Mouse (Mus musculus) limb, embryonic 14.5 days (tissue): Measurements from ENCODE around the gene Gm49355. TPM values are rescaled to one million over a fixed set of nuclear protein-coding genes. Genes with fewer than 3 reads are reported as not detected.

ENCODE experiments used
- ATAC-seq: fragments of 200-750 bp; cut with Nextera tagmentation; 2 replicates; pipeline ENCODE4 v1.8.0; 2017; ENCODE audit warnings: low read depth, moderate number of reproducible peaks, moderate TSS enrichment; ENCODE audit not compliant: low FRiP score
- DNase-seq: peaks from one replicate; pipeline ENCODE4 v3.0.0-alpha.2; 2015; ENCODE audit warnings: low spot score
- H3K27ac ChIP-seq: fragments of 300-500 bp; sonication (generic); replicated peaks from 2 replicates; pipeline ENCODE4 v1.5.1; 2014; ENCODE audit warnings: low read depth, mild to moderate bottlenecking, low read length, moderate library complexity, mixed read lengths
- H3K27me3 ChIP-seq: fragments of 300-500 bp; sonication (generic); 2 replicates; pipeline ENCODE4 v1.6.1; 2014; ENCODE audit warnings: low read length, mixed read lengths; ENCODE audit not compliant: control insufficient read depth, insufficient read depth
- H3K36me3 ChIP-seq: fragments of 300-500 bp; sonication (generic); 2 replicates; pipeline ENCODE4 v1.6.1; 2014; ENCODE audit warnings: mild to moderate bottlenecking, low read length, moderate library complexity, mixed read lengths; ENCODE audit not compliant: control insufficient read depth, insufficient read depth
- H3K4me1 ChIP-seq: fragments of 300-500 bp; sonication (generic); 2 replicates; pipeline ENCODE4 v1.6.1; 2014; ENCODE audit warnings: antibody characterized with exemption, low read length, mixed read lengths; ENCODE audit not compliant: control insufficient read depth, insufficient read depth
- H3K4me2 ChIP-seq: fragments of 300-500 bp; sonication (generic); replicated peaks from 2 replicates; pipeline ENCODE4 v1.6.1; 2014; ENCODE audit warnings: low read depth, mild to moderate bottlenecking, low read length, moderate library complexity; ENCODE audit not compliant: severe bottlenecking
- H3K4me3 ChIP-seq: fragments of 300-500 bp; sonication (generic); replicated peaks from 2 replicates; pipeline ENCODE4 v1.5.1; 2014; ENCODE audit warnings: low read length
- H3K9ac ChIP-seq: fragments of 300-500 bp; sonication (generic); 2 replicates; pipeline ENCODE4 v1.6.1; 2014; ENCODE audit warnings: mild to moderate bottlenecking, low read depth, low read length, moderate library complexity; ENCODE audit not compliant: severe bottlenecking
- H3K9me3 ChIP-seq: fragments of 300-500 bp; sonication (generic); 2 replicates; pipeline ENCODE4 v1.6.1; 2016; ENCODE audit warnings: low read length; ENCODE audit not compliant: control insufficient read depth
- POLR2A ChIP-seq: fragments of 200-500 bp; IDR thresholded peaks from 2 replicates; pipeline ENCODE4 v1.8.0; 2012; ENCODE audit warnings: inconsistent platforms, mild to moderate bottlenecking, moderate library complexity, borderline replicate concordance; ENCODE audit not compliant: insufficient read depth, insufficient read length; ENCODE audit errors: extremely low read depth
- WGBS: fragments of 180-500 bp; shearing (Covaris S2); extraction: QIAGEN DNeasy Blood & Tissue Kit; methylation state at CpG from one replicate; pipeline ENCODE4 v1.1.7; 2014; 5-methylcytosine and 5-hydroxymethylcytosine counted together
- polyA plus RNA-seq, 2 experiments: library from polyadenylated mRNA; depleted of rRNA in 1 of 2; stranded (reverse) in 1 of 2; unstranded in 1 of 2; fragments of >200 nt; fragmentation: Nextera tagmentation in 1 of 2; extraction: Ambion mirVana in 1 of 2; gene quantifications; 2 replicates each; pipeline versions ENCODE4 v1.2.1 to v1.2.3; 2012 to 2014

The Gm49355 gene
- polyA plus RNA-seq, 2 experiments = 0.09 to 0.11 TPM

DNA sequence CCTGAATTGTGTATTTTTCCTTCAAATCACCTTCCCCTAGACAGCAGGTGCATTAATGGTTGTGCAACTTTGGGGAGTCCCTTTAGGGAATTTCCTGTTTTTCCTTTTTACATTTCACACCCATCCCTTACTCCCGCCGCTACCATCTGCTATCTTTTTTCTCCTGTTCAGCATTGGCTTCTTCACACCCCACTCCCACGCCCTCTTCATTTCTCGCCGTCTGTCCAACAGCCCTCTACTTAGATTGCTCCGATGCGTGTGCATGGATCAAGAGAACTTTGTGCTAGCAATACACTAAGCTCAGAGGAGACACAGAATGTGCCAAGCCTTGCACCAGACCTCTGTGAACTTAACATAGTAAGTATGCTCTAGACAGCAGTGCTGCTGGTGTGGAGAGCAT is 12.6 kb downstream of the Gm49355 start:
- peaks cover 3% of the 10 kb centered on the region; the same call in 1 of the 2 replicates for H3K36me3 ChIP-seq

DNA sequence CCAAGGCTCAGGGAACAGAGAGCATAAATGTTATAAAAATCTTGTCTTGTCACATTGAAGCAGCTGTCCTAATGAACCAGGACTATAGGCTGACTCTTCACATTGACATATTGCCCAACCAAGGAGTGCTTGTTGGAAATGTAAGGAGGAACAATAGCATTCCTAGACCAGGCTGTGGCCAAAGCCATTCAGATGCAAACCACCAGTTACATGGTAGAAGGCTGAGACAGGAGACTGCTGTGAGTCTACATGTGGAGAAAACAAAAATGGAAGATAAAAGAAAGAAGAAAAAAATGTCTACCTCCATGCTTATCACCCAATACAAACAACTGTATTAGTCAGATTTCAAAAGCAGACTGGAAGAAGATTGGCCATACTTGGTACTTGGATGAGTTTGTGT is 15.4 kb downstream of the Gm49355 start:
- no peak overlapping the region for H3K4me2 ChIP-seq
- ATAC-seq (no peak), DNase-seq (no peak)
- H3K27ac ChIP-seq = no peak overlapping the region
- peaks cover 3% of the 10 kb centered on the region; the same call in 1 of the 2 replicates for H3K36me3 ChIP-seq
- H3K4me3 ChIP-seq = no peak overlapping the region
- no peaks in the 10 kb centered on the region for H3K27me3 ChIP-seq
- no peak overlapping the region for H3K9ac ChIP-seq
- no peak for TF ChIP-seq POLR2A
- H3K4me1 ChIP-seq = no peaks in the 10 kb centered on the region
- H3K9me3 ChIP-seq = no peaks in the 10 kb centered on the region

More for the DNA sequence above, 12.6 kb downstream of the Gm49355 start:
- no peaks in the 10 kb centered on the region for H3K27me3 ChIP-seq
- no peaks in the 10 kb centered on the region for H3K9me3 ChIP-seq
- no peak overlapping the region for H3K4me3 ChIP-seq
- H3K27ac ChIP-seq = no peak overlapping the region
- 87% methylated on average over 7 of the region's 7 CpGs for WGBS
- TF ChIP-seq POLR2A = no peak
- ATAC-seq (no peak), DNase-seq (no peak)
- H3K4me1 ChIP-seq = no peaks in the 10 kb centered on the region
- no peak overlapping the region for H3K4me2 ChIP-seq
- H3K9ac ChIP-seq = no peak overlapping the region

- no peak for TF ChIP-seq POLR2A
- Histone ChIP-seq H3K27ac (no peak overlapping the region), H3K27me3 (no peaks in the 10 kb centered on the region), H3K4me3 (no peak overlapping the region), H3K4me1 (no peaks in the 10 kb centered on the region), H3K4me2 (no peak overlapping the region), H3K36me3 (peaks cover 3% of the 10 kb centered on the region; the same call in 1 of the 2 replicates), H3K9ac (no peak overlapping the region), H3K9me3 (no peaks in the 10 kb centered on the region)
- WGBS = 84% methylated on average over 6 of the region's 6 CpGs
- DNase-seq (no peak), ATAC-seq (no peak)
Measured at GRCm38 (mm10) chr14:12299654-12300053, 15.9 kb downstream of the Gm49355 start.

GRCm38 (mm10) chr14:12300275-12300674 is 16.5 kb downstream of the Gm49355 start:
- 59% methylated on average over 4 of the region's 4 CpGs for WGBS
- TF ChIP-seq POLR2A = no peak
- no peaks in the 10 kb centered on the region for H3K4me1 ChIP-seq
- no peaks in the 10 kb centered on the region for H3K27me3 ChIP-seq
- H3K9ac ChIP-seq = no peak overlapping the region
- H3K27ac ChIP-seq = no peak overlapping the region
- no peaks in the 10 kb centered on the region for H3K9me3 ChIP-seq
- no peak overlapping the region for H3K4me3 ChIP-seq
- DNase-seq (no peak), ATAC-seq (no peak)
- peaks cover 3% of the 10 kb centered on the region; the same call in 1 of the 2 replicates for H3K36me3 ChIP-seq
- no peak overlapping the region for H3K4me2 ChIP-seq

DNA sequence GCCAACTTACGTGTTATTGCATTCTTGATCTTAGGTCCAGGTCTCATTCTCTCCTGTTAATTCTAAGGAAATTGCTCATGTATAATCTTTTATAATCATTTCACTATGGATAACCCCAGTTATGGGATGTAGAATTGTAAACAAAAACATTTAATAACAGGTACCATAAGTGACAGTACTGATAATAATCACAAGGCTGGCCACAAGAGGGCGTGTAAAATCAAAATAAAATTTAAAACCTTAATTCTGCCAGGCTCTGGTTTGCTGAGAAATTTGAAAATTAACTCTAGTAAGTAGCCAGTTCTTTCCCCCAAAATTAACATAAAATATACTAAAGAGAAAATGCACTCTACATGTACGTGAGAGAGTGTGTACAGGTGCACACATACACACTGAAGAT is 16.9 kb downstream of the Gm49355 start:
- 60% methylated on average over 3 of the region's 3 CpGs for WGBS
- H3K4me3 ChIP-seq = no peak overlapping the region
- no peak overlapping the region for H3K9ac ChIP-seq
- no peaks in the 10 kb centered on the region for H3K4me1 ChIP-seq
- H3K9me3 ChIP-seq = no peaks in the 10 kb centered on the region
- no peak overlapping the region for H3K27ac ChIP-seq
- H3K27me3 ChIP-seq = no peaks in the 10 kb centered on the region
- TF ChIP-seq POLR2A = no peak
- no peak overlapping the region for H3K4me2 ChIP-seq
- DNase-seq = peak; percentile 42
- peaks cover 3% of the 10 kb centered on the region; the same call in 1 of the 2 replicates for H3K36me3 ChIP-seq
- no peak for ATAC-seq

GRCm38 (mm10) chr14:12303106-12303505 is 19.3 kb downstream of the Gm49355 start:
- H3K4me3 ChIP-seq = no peak overlapping the region
- no peak overlapping the region for H3K9ac ChIP-seq
- H3K27ac ChIP-seq = no peak overlapping the region
- H3K36me3 ChIP-seq = peaks cover under 1% of the 10 kb centered on the region; the same call in 1 of the 2 replicates
- no peaks in the 10 kb centered on the region for H3K4me1 ChIP-seq
- 58% methylated on average over 2 of the region's 2 CpGs for WGBS
- H3K9me3 ChIP-seq = no peaks in the 10 kb centered on the region
- DNase-seq = no peak
- no peaks in the 10 kb centered on the region for H3K27me3 ChIP-seq
- no peak overlapping the region for H3K4me2 ChIP-seq
- TF ChIP-seq POLR2A = no peak
- ATAC-seq = no peak
